Mouse (Mus musculus): Measurements from ENCODE around the gene Cbx3. TPM values are rescaled to one million over a fixed set of nuclear protein-coding genes. Genes with fewer than 3 reads are reported as not detected.

Gene Cbx3
- polyA plus RNA-seq, 1 experiment from 2014 or later: 622 TPM

- ATAC-seq (ENCODE audit: insufficient number of reproducible peaks, insufficient read depth, low FRiP score, low TSS enrichment, low read depth): no peak
Measured at GRCm38 (mm10) chr6:51529457-51529856, 59.3 kb downstream of the Cbx3 start.

More at GRCm38 (mm10) chr6:51529457-51529856, 59.3 kb downstream of the Cbx3 start:
- 85% methylated on average over 7 of the region's 7 CpGs for WGBS
- Histone ChIP-seq H3K9me3 (no peaks in the 10 kb centered on the region), H3K27ac (no peak overlapping the region), H3K4me2 (no peak overlapping the region), H3K27me3 (no peaks in the 10 kb centered on the region), H3K9ac (replicated peaks) (no peak overlapping the region), H3K4me1 (replicated peaks) (peaks cover 6% of the 10 kb centered on the region), H3K36me3 (no peaks in the 10 kb centered on the region), H3K4me3 (replicated peaks) (no peak overlapping the region)

Other genes starting within 250 kb of the Cbx3 start
- 0.96 and 1.4 TPM in 2 replicates for gene Nfe2l3, start 37.7 kb upstream of the Cbx3 start, polyA plus RNA-seq (2016; fragmentation: Nextera tagmentation; extraction: Ambion mirVana)
- gene Hnrnpa2b1, start 466 bp upstream of the Cbx3 start, polyA plus RNA-seq (2016; fragmentation: Nextera tagmentation; extraction: Ambion mirVana): 2,291 and 2,602 TPM in 2 replicates
- gene Snx10, start 53.5 kb downstream of the Cbx3 start, polyA plus RNA-seq (2016; fragmentation: Nextera tagmentation; extraction: Ambion mirVana): 15.3 and 17.3 TPM in 2 replicates

Data from limb, embryonic 12.5 days (tissue).